Mouse (Mus musculus) forebrain, embryonic 14.5 days (tissue): ENCODE measurements around the gene Gm49450. TPM values are rescaled to one million over a fixed set of nuclear protein-coding genes. Genes with fewer than 3 reads are reported as not detected.

ENCODE experiments used
- ATAC-seq: fragments of 200-750 bp; cut with Nextera tagmentation; 2 replicates; pipeline ENCODE4 v1.8.0; 2017; ENCODE audit warnings: mild to moderate bottlenecking, moderate library complexity
- DNase-seq: peaks from one replicate; pipeline ENCODE4 v3.0.0-alpha.2; 2015; ENCODE audit warnings: low spot score
- H3K27ac ChIP-seq: fragments of 300-500 bp; sonication (generic); 2 replicates; pipeline ENCODE4 v1.5.1; 2014; ENCODE audit warnings: low read depth, mild to moderate bottlenecking, control low read depth, low read length, moderate library complexity
- H3K27me3 ChIP-seq: fragments of 300-500 bp; sonication (generic); replicated peaks from 2 replicates; pipeline ENCODE4 v1.6.1; 2014; ENCODE audit warnings: low read length, control low read depth, mixed read lengths; ENCODE audit not compliant: control insufficient read depth, insufficient read depth
- H3K36me3 ChIP-seq: fragments of 300-500 bp; sonication (generic); 2 replicates; pipeline ENCODE4 v1.6.1; 2014; ENCODE audit warnings: low read length, control low read depth; ENCODE audit not compliant: control insufficient read depth, insufficient read depth
- H3K4me1 ChIP-seq: fragments of 300-500 bp; sonication (generic); 2 replicates; pipeline ENCODE4 v1.6.1; 2014; ENCODE audit warnings: antibody characterized with exemption, low read length, control low read depth; ENCODE audit not compliant: control insufficient read depth, insufficient read depth
- H3K4me2 ChIP-seq: fragments of 300-500 bp; sonication (generic); 2 replicates; pipeline ENCODE4 v1.6.1; 2014; ENCODE audit warnings: mild to moderate bottlenecking, control low read depth, low read length
- H3K4me3 ChIP-seq: fragments of 300-500 bp; sonication (generic); 2 replicates; pipeline ENCODE4 v1.5.1; 2014; ENCODE audit warnings: low read depth, low read length, control low read depth
- H3K9ac ChIP-seq: fragments of 300-500 bp; sonication (generic); 2 replicates; pipeline ENCODE4 v1.6.1; 2014; ENCODE audit warnings: mild to moderate bottlenecking, low read length, control low read depth, moderate library complexity
- H3K9me3 ChIP-seq: fragments of 300-500 bp; sonication (generic); replicated peaks from 2 replicates; pipeline ENCODE4 v1.6.1; 2016; ENCODE audit warnings: low read length, control low read depth, mixed read lengths; ENCODE audit not compliant: control insufficient read depth
- WGBS: fragments of 180-500 bp; shearing (Covaris S2); extraction: QIAGEN DNeasy Blood & Tissue Kit; methylation state at CpG from one replicate; pipeline ENCODE4 v1.1.7; 2014; 5-methylcytosine and 5-hydroxymethylcytosine counted together
- polyA plus RNA-seq: library from polyadenylated mRNA; unstranded; fragments of >200 nt; fragmentation: Nextera tagmentation; extraction: Ambion mirVana; gene quantifications from 2 replicates; pipeline ENCODE4 v1.2.1, GENCODE M21; 2014

Gene Gm49450
- polyA plus RNA-seq, 1 experiment from 2014 or later, result not detected

- ATAC-seq (0 out of 2 replicates have a peak, but pooled peaks have one; percentile 16), DNase-seq (peak; percentile 79)
- Histone ChIP-seq H3K27me3 (no peaks in the 10 kb centered on the region), H3K9me3 (no peaks in the 10 kb centered on the region), H3K4me3 (peak overlapping the region; percentile 44), H3K9ac (peak overlapping the region; percentile 90), H3K4me2 (peak overlapping the region; percentile 59), H3K36me3 (no peaks in the 10 kb centered on the region), H3K27ac (peak overlapping the region; percentile 96), H3K4me1 (peaks cover 61% of the 10 kb centered on the region)
- whole genome bisulfite sequencing, result under 1% methylated on average over 7 of the region's 7 CpGs
Measured at GRCm38 (mm10) chr15:98987077-98987630, 33.8 kb upstream of the Gm49450 start.

GRCm38 (mm10) chr15:98985982-98986715, 32.8 kb upstream of the Gm49450 start:
- Histone ChIP-seq H3K27ac (peak overlapping the region; percentile 96), H3K27me3 (no peaks in the 10 kb centered on the region), H3K9ac (peak overlapping the region; percentile 90), H3K9me3 (no peaks in the 10 kb centered on the region), H3K4me2 (peak overlapping the region; percentile 59), H3K4me1 (peaks cover 51% of the 10 kb centered on the region), H3K4me3 (peak overlapping the region; percentile 44), H3K36me3 (no peaks in the 10 kb centered on the region)
- ATAC-seq (no peak), DNase-seq (peak; percentile 58)
- 16% methylated on average over 12 of the region's 12 CpGs for WGBS

GRCm38 (mm10) chr15:98985240-98985981, 32.1 kb upstream of the Gm49450 start:
- ATAC-seq, result peak; percentile 66
- Histone ChIP-seq H3K27ac (peak overlapping the region; percentile 96), H3K36me3 (no peaks in the 10 kb centered on the region), H3K4me1 (peaks cover 43% of the 10 kb centered on the region), H3K4me3 (peak overlapping the region; percentile 44), H3K27me3 (no peaks in the 10 kb centered on the region), H3K9ac (peak overlapping the region; percentile 90), H3K9me3 (no peaks in the 10 kb centered on the region), H3K4me2 (peak overlapping the region; percentile 59)
- WGBS, result 2% methylated on average over 29 of the region's 29 CpGs
- peak; percentile 87 for DNase-seq

- Histone ChIP-seq H3K27me3 (no peaks in the 10 kb centered on the region), H3K36me3 (no peaks in the 10 kb centered on the region), H3K9ac (peak overlapping the region; percentile 90), H3K9me3 (no peaks in the 10 kb centered on the region), H3K27ac (peak overlapping the region; percentile 96), H3K4me3 (peak overlapping the region; percentile 44), H3K4me1 (peaks cover 36% of the 10 kb centered on the region), H3K4me2 (peak overlapping the region; percentile 59)
- 39% methylated on average over 6 of the region's 6 CpGs for WGBS
- DNase-seq (peak; percentile 61), ATAC-seq (no peak)
Measured at GRCm38 (mm10) chr15:98984681-98985080, 31.3 kb upstream of the Gm49450 start.

GRCm38 (mm10) chr15:98983431-98984081, 30.2 kb upstream of the Gm49450 start:
- DNase-seq (peak; percentile 90), ATAC-seq (peak; percentile 57)
- Histone ChIP-seq H3K36me3 (no peaks in the 10 kb centered on the region), H3K4me1 (peaks cover 36% of the 10 kb centered on the region), H3K4me3 (peak overlapping the region; percentile 44), H3K27me3 (no peaks in the 10 kb centered on the region), H3K27ac (peak overlapping the region; percentile 96), H3K9ac (peak overlapping the region; percentile 90), H3K9me3 (no peaks in the 10 kb centered on the region), H3K4me2 (peak overlapping the region; percentile 59)
- WGBS, result 18% methylated on average over 16 of the region's 16 CpGs

GRCm38 (mm10) chr15:98982100-98982499, 28.7 kb upstream of the Gm49450 start:
- Histone ChIP-seq H3K4me3 (no peak overlapping the region), H3K36me3 (no peaks in the 10 kb centered on the region), H3K4me2 (no peak overlapping the region), H3K9me3 (no peaks in the 10 kb centered on the region), H3K9ac (no peak overlapping the region), H3K27me3 (no peaks in the 10 kb centered on the region), H3K27ac (no peak overlapping the region), H3K4me1 (peaks cover 35% of the 10 kb centered on the region)
- ATAC-seq (no peak), DNase-seq (no peak)
- WGBS, result 86% methylated on average over 6 of the region's 6 CpGs

GRCm38 (mm10) chr15:98980012-98980614, 26.8 kb upstream of the Gm49450 start:
- no peak for ATAC-seq
- Histone ChIP-seq H3K27ac (no peak overlapping the region), H3K27me3 (no peaks in the 10 kb centered on the region), H3K4me2 (no peak overlapping the region), H3K9me3 (no peaks in the 10 kb centered on the region), H3K36me3 (no peaks in the 10 kb centered on the region), H3K9ac (no peak overlapping the region), H3K4me3 (no peak overlapping the region), H3K4me1 (peaks cover 32% of the 10 kb centered on the region)
- DNase-seq, result no peak
- WGBS, result 31% methylated on average over 7 of the region's 7 CpGs

- H3K9ac ChIP-seq, result peak overlapping the region; percentile 46
- H3K36me3 ChIP-seq, result no peaks in the 10 kb centered on the region
- peak overlapping the region; percentile 43 for H3K4me2 ChIP-seq
- ATAC-seq (no peak), DNase-seq (no peak)
- H3K27me3 ChIP-seq, result no peaks in the 10 kb centered on the region
- no peaks in the 10 kb centered on the region for H3K9me3 ChIP-seq
- 0 out of 2 replicates have a peak overlapping the region, but pooled peaks have one; percentile 11 for H3K4me3 ChIP-seq
- WGBS, result 49% methylated on average over 20 of the region's 20 CpGs
- peak overlapping the region; percentile 90 for H3K27ac ChIP-seq
- H3K4me1 ChIP-seq, result peaks cover 28% of the 10 kb centered on the region
Measured at GRCm38 (mm10) chr15:98978409-98979172, 25.2 kb upstream of the Gm49450 start.
